Mouse (Mus musculus) lung, adult 10 weeks (tissue): ENCODE data around the gene Eid1. TPM values are rescaled to one million over a fixed set of nuclear protein-coding genes. Genes with fewer than 3 reads are reported as not detected.

ENCODE experiments used
- polyA plus RNA-seq: library from polyadenylated mRNA; stranded (reverse); fragments of 350-450 nt; fragmentation: Illumina TruSeq; extraction: RNeasy Lipid Tissue Mini Kit (QIAGEN cat#74804); gene quantifications from one replicate; pipeline ENCODE4 v1.2.3, GENCODE M21; 2014; ENCODE audit warnings: low read depth, low replicate concordance; ENCODE audit not compliant: insufficient read depth

Gene Eid1
- 76.8 TPM for polyA plus RNA-seq

GRCm38 (mm10) chr2:125672957-125673631 lies at the start of gene Eid1:
Gene Eid1 (plus strand): TSS chr2:125673095.

GRCm38 (mm10) chr2:125624837-125625351 lies 48.0 kb upstream of the Eid1 start, which contains the start of gene Cep152:
Gene Cep152 (minus strand): TSS chr2:125625113.

GRCm38 (mm10) chr2:125724086-125724430 lies 51.2 kb downstream of the Eid1 start, which contains the start of gene Shc4:
Gene Shc4 (minus strand): TSS chr2:125724148.

Other genes with a start within 250 kb of the Eid1 start
- gene Gm9913, start 168.0 kb upstream of the Eid1 start, polyA plus RNA-seq = not detected
- gene Fbn1, start 165.1 kb upstream of the Eid1 start, polyA plus RNA-seq = 9.8 TPM
- gene Cep152, start 48.0 kb upstream of the Eid1 start, polyA plus RNA-seq = 1.1 TPM
- 0.21 TPM for gene Shc4, start 51.1 kb downstream of the Eid1 start, polyA plus RNA-seq
- 24.1 TPM for gene Secisbp2l, start 109.8 kb downstream of the Eid1 start, polyA plus RNA-seq
- 21.2 TPM for gene Galk2, start 186.0 kb downstream of the Eid1 start, polyA plus RNA-seq
- gene Cops2, start 186.0 kb downstream of the Eid1 start, polyA plus RNA-seq = 38.1 TPM